Mouse (Mus musculus) heart, postnatal 0 days (tissue): ENCODE data around the gene Zfpm1.

Source experiments
- CTCF ChIP-seq: IDR thresholded peaks from 2 replicates; pipeline ENCODE4 v1.5.1; 2016; ENCODE audit warnings: antibody characterized with exemption, control low read depth, low read depth
- EP300 ChIP-seq: IDR thresholded peaks from 2 replicates; pipeline ENCODE4 v1.6.1; 2016; ENCODE audit warnings: antibody characterized with exemption, low read depth

DNA sequence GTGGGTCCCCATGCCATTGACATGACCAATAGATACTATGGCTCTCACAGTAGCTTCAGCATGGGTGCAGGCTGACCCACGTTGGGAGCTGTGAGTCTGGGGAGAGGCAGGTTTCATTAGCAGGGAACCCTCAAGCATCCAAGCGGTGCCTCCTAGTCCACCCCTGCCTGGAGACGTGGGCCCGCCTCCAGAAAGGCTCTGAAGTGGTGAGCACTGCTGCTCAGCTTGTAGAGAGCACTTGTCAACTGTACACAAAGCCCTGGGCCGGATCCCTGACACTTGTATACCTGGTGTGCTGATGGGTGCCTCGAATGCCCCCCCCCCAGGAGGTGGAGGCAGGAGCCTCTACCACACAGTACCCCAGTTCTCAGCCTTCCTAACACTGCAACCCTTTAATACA, 21.5 kb downstream of the Zfpm1 start:
- TF ChIP-seq CTCF = no peak
- TF ChIP-seq EP300 = no peak
